In genomic region chr5:23403161-23403560, GRCm38 (mm10) we compare ENCODE assay signal across 22 mouse cellular contexts. TPM values are rescaled to one million over a fixed set of nuclear protein-coding genes. Genes with fewer than 3 reads are reported as not detected.
DNase-seq lines count a peak whose midpoint lies in the region; ATAC-seq and TF ChIP-seq lines count a peak whose summit lies in the region.
"Had no signal": no experiment of that assay in that cellular context is flagged by ENCODE, and none has a peak within 500 bp of the region (broad histone marks: within the 10 kb centered on the region; RNA-seq: fewer than 3 reads in every experiment).

No protein-coding gene starts in this region.

- no peak for ATAC-seq in liver, postnatal 0 days
- ATAC-seq in intestine, embryonic 16.5 days, result 0 out of 2 replicates have a peak, but pooled peaks have one; percentile 17
- no peak for ATAC-seq in monocyte, adult 5-6 weeks (replicated peaks; ENCODE audit: insufficient number of reproducible peaks, low FRiP score, low TSS enrichment, poor library complexity, severe bottlenecking)
- no peak for ATAC-seq in erythroblast, adult 5-6 weeks (replicated peaks; ENCODE audit: low FRiP score, poor library complexity, severe bottlenecking)
- ATAC-seq: liver, embryonic 12.5 days; midbrain, embryonic 13.5 days had no signal

- TF ChIP-seq EP300 in liver, postnatal 0 days (IDR thresholded peaks at IDR 0.05; ENCODE audit: low read depth), result no peak

- DNase-seq in liver, adult 2 months (ENCODE audit: extremely low read depth, low read depth, low spot score), result peak; percentile 60
- no peak for DNase-seq in liver, postnatal 0 days
- DNase-seq in testis, postnatal 10 days (ENCODE audit: low spot score), result peak; percentile 58
- DNase-seq in testis, postnatal 14 days (ENCODE audit: low spot score), result no peak
- DNase-seq: adrenal gland, postnatal 25 days; cerebellum, adult 11 months; cerebellum, postnatal 25 days; embryo, embryonic 11 days; gastrocnemius, postnatal 14 days; heart, adult 2 months; heart, postnatal 4 days; kidney, adult 8-10 months; left cerebral cortex, postnatal 4 days; lung, postnatal 14 days had no signal

- no peak overlapping the region for H3K27ac ChIP-seq in liver, adult 2 months (replicated peaks; ENCODE audit: insufficient read depth, low read depth, low read length)
- no peak overlapping the region for H3K27ac ChIP-seq in liver, postnatal 0 days (ENCODE audit: low read depth)
- no peak overlapping the region for H3K27ac ChIP-seq in intestine, embryonic 16.5 days (ENCODE audit: low read length)
- H3K27ac ChIP-seq: heart, adult 2 months; hindbrain, embryonic 15.5 days; left cerebral cortex, adult 2 months; liver, embryonic 12.5 days; midbrain, embryonic 13.5 days had no signal

- no peak for TF ChIP-seq POLR2A in liver, adult 2 months (IDR thresholded peaks at IDR 0.05; ENCODE audit: extremely low read depth, insufficient read depth, low read length)

- H3K79me2 ChIP-seq in liver, adult 2 months (ENCODE audit: control insufficient read depth, insufficient read depth, low read length), result no peaks in the 10 kb centered on the region

- no peaks in the 10 kb centered on the region for H3K9me3 ChIP-seq in liver, postnatal 0 days (ENCODE audit: low read length)
- no peaks in the 10 kb centered on the region for H3K9me3 ChIP-seq in intestine, embryonic 16.5 days (ENCODE audit: control insufficient read depth, low read length)
- H3K9me3 ChIP-seq: hindbrain, embryonic 15.5 days; liver, embryonic 12.5 days; midbrain, embryonic 13.5 days had no signal

- 70% methylated on average over 11 of the region's 11 CpGs for WGBS in liver, adult 2 months
- WGBS in liver, postnatal 0 days (ENCODE audit: insufficient replicate concordance), result 72% methylated on average over 11 of the region's 11 CpGs
- 66% methylated on average over 11 of the region's 11 CpGs for whole genome bisulfite sequencing in intestine, embryonic 16.5 days

- no peaks in the 10 kb centered on the region for H3K27me3 ChIP-seq in liver, adult 2 months (ENCODE audit: control insufficient read depth, insufficient read depth, low read length)
- no peaks in the 10 kb centered on the region for H3K27me3 ChIP-seq in liver, postnatal 0 days (ENCODE audit: insufficient read depth, low read length)
- H3K27me3 ChIP-seq in intestine, embryonic 16.5 days (replicated peaks; ENCODE audit: control insufficient read depth, insufficient read depth, low read length), result no peaks in the 10 kb centered on the region
- H3K27me3 ChIP-seq: hindbrain, embryonic 15.5 days; liver, embryonic 12.5 days; midbrain, embryonic 13.5 days had no signal

- H3K4me3 ChIP-seq in liver, adult 2 months (ENCODE audit: insufficient read depth, low read depth, low read length), result no peak overlapping the region
- no peak overlapping the region for H3K4me3 ChIP-seq in liver, postnatal 0 days (ENCODE audit: low read depth, low read length)
- no peak overlapping the region for H3K4me3 ChIP-seq in intestine, embryonic 16.5 days (ENCODE audit: low read length)
- H3K4me3 ChIP-seq: heart, adult 2 months; hindbrain, embryonic 15.5 days; left cerebral cortex, adult 2 months; liver, embryonic 12.5 days; midbrain, embryonic 13.5 days; myocyte had no signal

- no peak overlapping the region for H3K9ac ChIP-seq in liver, adult 2 months (ENCODE audit: low read depth, low read length)
- no peak overlapping the region for H3K9ac ChIP-seq in liver, postnatal 0 days (replicated peaks)
- H3K9ac ChIP-seq in intestine, embryonic 16.5 days (ENCODE audit: low read depth, low read length), result no peak overlapping the region
- H3K9ac ChIP-seq: hindbrain, embryonic 15.5 days; liver, embryonic 12.5 days; midbrain, embryonic 13.5 days had no signal

- H3K4me2 ChIP-seq in liver, postnatal 0 days (ENCODE audit: low read depth, low read length), result no peak overlapping the region
- H3K4me2 ChIP-seq in intestine, embryonic 16.5 days (ENCODE audit: low read depth, low read length), result no peak overlapping the region
- H3K4me2 ChIP-seq: hindbrain, embryonic 15.5 days; liver, embryonic 12.5 days; midbrain, embryonic 13.5 days had no signal

- peaks cover 5% of the 10 kb centered on the region for H3K4me1 ChIP-seq in liver, adult 2 months (ENCODE audit: control insufficient read depth, insufficient read depth, low read length)
- peaks cover 3% of the 10 kb centered on the region; the same call in 1 of the 2 replicates for H3K4me1 ChIP-seq in liver, postnatal 0 days (ENCODE audit: insufficient read depth)
- peaks cover 8% of the 10 kb centered on the region; the same call in 1 of the 2 replicates for H3K4me1 ChIP-seq in intestine, embryonic 16.5 days (ENCODE audit: control insufficient read depth, insufficient read depth, low read length)

- H3K36me3 ChIP-seq in liver, adult 2 months (ENCODE audit: control insufficient read depth, insufficient read depth, low read length), result no peaks in the 10 kb centered on the region
- H3K36me3 ChIP-seq in liver, postnatal 0 days (replicated peaks; ENCODE audit: insufficient read depth, low read length), result no peaks in the 10 kb centered on the region
- H3K36me3 ChIP-seq in intestine, embryonic 16.5 days (ENCODE audit: control insufficient read depth, insufficient read depth, low read length), result peaks cover 10% of the 10 kb centered on the region; the same call in 1 of the 2 replicates

- TF ChIP-seq CTCF in liver, adult 2 months (IDR thresholded peaks at IDR 0.05; ENCODE audit: low read depth, low read length), result no peak
- TF ChIP-seq CTCF in liver, postnatal 0 days (IDR thresholded peaks at IDR 0.05; ENCODE audit: low read depth), result no peak

RNA-seq across cellular contexts. Expression of gene Kmt2e, which starts 31.1 kb away (rescaled TPM):
- total RNA-seq in liver, adult 2 months (2014; rRNA removed), result 19.1 and 23.2 TPM in 2 replicates
- 5.5 and 8.1 TPM in 2 replicates for polyA plus RNA-seq in liver, adult 2 months (2012; rRNA removed)
- polyA plus RNA-seq in liver, postnatal 0 days (2015; fragmentation: Nextera tagmentation; extraction: Ambion mirVana), result 27.5 and 28.5 TPM in 2 replicates
- 74.6 and 83.1 TPM in 2 replicates for polyA plus RNA-seq in intestine, embryonic 16.5 days (2015; fragmentation: Nextera tagmentation; extraction: Ambion mirVana)
- total RNA-seq in monocyte, adult 5-6 weeks (2017), result 134 to 222 TPM (median 199 TPM) in 3 replicates
- 54.5 and 85.1 TPM in 2 replicates for total RNA-seq in erythroblast, adult 5-6 weeks (2015; ENCODE audit: low replicate concordance)
- 70.8 and 88.7 TPM in 2 replicates for total RNA-seq in erythroblast, adult 5-6 weeks (2017; ENCODE audit: low replicate concordance)

Comparison
In these comparisons a context has a peak if more than half of its experiments do, and no peak if none do; other contexts are left out.
1. DNase-seq: peak in liver, adult 2 months (single experiment) and testis, postnatal 10 days (single experiment); none in liver, postnatal 0 days (single experiment) and testis, postnatal 14 days (single experiment).